Mouse (Mus musculus) mesoderm, embryonic 11.5 days (tissue): Measurements from ENCODE around the gene Apobec2.
A peak's percentile ranks its signal among the peaks of the same experiment; 100 is the strongest.

Experiments
- DNase-seq: peaks from one replicate; pipeline ENCODE4 v3.0.0-alpha.2; 2012; ENCODE audit warnings: low read depth, low spot score

The Apobec2 gene

DNA sequence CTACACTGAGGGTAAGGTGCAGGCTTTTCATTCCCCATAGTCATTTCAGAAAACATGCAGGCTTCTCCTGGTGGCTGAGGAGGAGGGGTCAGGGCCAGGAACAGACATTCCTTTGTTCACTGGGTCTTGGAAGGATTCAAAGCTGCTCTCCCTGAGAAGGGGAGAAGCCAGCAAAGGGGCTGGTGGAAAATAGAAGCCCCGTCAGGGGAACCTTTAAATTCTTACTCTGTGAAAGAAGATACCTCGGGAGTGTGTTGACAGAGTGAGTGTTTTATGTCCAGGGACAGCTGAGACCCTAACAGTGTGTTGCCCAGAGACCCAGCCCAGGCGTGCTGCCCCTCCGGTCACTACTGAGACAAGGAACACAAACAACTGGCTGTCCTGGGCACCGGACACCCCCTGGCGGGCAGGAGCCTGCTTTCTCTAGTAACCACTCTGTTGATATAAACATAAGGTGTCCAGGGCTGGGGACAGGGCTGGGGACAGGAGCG, 4.7 kb upstream of the Apobec2 start:
- DNase-seq, result peak; percentile 84

DNA sequence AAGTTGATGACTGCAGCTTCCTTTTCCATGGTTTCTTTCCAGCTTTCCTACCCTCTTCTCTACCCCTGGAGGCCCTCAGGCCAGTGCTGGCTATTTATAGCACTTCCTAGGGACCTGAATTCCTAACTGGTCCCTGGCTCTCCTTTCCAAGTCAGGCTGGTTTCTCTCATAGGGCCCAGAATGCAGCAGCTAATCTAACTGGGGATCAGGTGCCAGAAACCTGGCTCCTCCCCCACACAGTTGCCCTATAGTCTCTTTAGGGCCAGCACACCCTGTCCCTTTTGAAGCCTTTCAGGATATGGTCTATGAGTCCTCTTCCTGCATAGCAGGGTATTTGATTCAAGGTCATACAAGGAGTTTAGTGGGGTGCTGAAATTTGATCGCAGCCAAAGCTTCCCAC, 3.8 kb upstream of the Apobec2 start:
- no peak for DNase-seq

DNA sequence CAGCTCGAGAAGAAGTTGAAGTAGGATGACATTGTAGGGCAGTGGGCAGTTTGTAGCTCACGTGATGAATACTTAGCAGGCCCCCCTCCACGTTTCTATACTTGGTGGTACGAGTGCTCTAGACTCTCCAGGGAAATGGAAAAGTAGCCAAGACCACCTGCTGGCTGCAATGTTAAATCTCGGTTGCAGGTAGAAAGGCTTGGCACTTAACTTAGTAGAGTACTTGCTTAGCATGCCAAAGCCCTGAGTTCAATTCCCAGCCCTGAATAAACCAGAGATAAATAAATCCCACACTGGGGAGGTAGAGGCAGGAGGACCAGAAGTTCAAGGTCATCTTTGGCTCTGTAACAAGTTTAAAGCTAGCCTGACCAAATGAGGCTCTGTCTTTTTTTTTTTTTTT, 1.7 kb upstream of the Apobec2 start:
- no peak for DNase-seq

DNA sequence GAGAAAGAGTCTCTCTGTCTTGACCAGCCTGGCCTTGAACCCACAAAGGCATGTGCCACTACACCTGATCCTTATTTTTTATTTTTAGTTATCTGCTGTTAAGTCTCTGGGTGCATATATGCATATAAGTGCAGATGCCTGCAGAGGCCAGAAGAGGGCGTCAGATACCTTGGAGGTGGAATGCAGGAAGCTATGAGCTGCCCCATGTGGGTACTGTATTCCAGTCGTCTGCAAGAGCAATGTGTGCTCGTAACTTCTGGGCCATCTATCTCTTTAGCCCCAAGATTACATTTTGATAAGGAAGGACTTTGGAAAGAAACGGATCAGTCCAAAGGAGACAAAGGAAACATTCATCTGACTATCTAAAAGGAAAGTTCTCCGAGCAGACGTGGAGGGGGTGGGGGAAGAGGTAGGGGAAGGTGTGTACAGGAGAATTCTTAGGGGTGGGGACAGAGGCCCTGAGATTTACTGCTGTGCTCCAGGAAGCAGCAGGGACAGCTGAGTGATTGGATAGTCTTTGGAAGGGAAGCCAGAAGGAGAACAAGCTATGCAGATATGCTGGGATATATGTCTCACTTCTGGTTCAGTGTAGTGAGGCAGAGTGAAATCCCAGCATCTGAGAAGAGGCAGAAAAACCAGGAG, 1.1 kb upstream of the Apobec2 start:
- DNase-seq, result no peak

- no peak for DNase-seq
These were observed 401 bp upstream of the Apobec2 start for GRCm38 (mm10) chr17:48433006-48433655.

GRCm38 (mm10) chr17:48431054-48431453, 1.7 kb downstream of the Apobec2 start:
- DNase-seq, result no peak

- no peak for DNase-seq
These were observed 2.3 kb downstream of the Apobec2 start for GRCm38 (mm10) chr17:48430394-48430793.

DNA sequence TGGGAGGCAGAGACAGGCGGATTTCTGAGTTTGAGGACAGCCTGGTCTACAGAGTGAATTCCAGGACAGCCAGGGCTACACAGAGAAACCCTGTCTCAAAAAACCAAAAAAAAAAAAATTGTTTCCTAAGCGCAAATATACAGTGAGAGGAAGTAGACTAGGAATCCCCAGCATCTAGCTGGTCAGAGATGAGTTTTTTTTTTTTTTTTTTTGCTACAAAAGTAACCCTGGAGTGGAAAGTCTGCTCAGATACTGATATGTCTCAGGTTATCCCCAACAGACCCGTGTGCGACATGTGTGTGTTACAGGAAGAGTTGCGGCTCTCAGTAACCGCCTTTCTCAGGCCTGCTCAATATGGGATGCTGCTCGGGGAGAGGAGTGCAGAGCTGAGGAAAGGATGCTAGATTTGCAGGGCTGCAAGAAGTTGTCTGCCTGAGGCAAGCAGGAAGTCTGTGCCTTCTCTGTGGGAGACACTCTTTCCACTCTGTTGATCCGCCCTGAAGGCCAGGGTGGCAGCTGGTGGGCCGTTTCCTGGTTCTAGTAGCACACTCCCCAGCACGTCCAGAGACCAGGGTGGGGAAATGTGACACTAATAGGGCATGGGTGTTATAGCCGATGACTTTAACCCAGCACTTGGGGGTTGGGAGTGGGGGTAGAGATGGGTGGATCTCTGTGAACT, 4.7 kb downstream of the Apobec2 start:
- no peak for DNase-seq

DNA sequence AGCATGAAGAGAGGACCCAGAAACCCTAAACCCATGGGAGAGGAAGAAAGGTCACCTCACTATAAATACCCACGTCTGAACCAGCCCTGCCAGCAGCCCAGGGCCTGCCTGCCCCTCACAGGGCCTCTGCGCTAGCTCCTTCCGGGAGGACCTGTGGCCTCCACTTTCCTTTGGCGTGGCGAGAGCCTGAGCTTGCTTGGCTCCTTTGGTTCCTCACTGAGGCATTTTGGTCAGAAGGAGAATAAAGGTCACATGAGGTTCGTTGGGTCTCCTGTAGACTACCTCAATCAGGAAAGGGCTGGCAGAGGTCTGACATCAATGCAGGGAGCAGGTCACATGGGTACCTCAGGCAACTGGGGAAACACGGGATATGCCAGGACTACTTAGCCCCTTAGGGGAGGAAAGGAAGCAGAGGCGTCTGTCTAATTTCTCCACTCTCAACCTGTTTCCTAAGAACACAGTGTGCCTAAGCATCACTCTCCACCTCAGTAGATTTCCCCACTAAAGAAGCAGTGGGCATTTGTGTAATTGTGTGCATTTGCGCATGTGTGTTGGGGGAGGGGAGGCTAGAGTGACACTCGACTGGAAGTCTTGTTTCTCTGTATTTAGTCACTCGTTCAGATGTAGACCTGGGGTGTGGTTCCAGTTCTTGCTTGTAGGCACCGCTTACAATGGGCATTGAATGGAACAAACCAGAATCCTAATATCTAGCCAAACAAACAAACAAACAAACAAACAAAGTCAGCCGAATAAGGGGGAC, 5.6 kb downstream of the Apobec2 start:
- DNase-seq, result no peak

DNA sequence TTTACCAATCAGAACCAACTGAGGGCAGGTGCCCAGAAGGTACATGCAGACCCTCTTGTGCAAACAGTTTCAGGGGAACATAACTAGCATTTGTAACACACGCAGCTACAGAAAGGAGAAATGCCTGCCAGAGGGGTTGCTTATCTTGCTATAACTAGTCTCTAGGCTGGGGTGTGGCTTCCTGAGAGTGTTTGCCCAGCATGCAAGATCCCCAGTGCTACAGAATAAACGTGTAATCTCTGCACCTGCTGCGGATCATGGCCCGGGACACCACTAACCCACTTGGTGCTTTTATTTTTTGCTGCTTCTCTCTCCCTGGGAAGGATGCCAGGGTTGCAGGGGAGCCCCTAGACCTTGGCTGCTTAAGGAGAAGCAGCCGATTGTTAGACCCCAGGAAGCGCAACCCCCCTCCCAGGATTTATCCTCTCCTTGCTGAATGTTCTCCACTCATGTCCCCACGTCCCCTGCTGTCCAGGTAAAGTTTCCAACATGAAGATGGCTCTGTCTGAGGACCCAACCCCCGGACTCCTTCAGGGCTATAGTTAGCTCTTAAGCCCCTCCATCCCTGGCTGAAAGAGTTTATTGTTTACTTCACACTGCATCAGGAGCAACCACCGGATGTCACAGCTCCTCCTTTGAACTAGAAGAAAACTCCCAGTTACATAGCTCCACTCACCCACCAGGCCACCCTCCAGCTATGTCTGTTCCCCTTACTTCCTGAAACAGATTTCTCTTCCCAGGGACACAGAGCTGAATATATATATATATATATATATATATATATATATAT, 6.7 kb downstream of the Apobec2 start:
- DNase-seq, result no peak

- DNase-seq, result no peak
These were observed 8.5 kb downstream of the Apobec2 start for GRCm38 (mm10) chr17:48424237-48424636.

- DNase-seq, result no peak
These were observed 13.2 kb downstream of the Apobec2 start for GRCm38 (mm10) chr17:48419571-48419970.

- no peak for DNase-seq
These were observed 13.9 kb downstream of the Apobec2 start for GRCm38 (mm10) chr17:48418781-48419180.

GRCm38 (mm10) chr17:48418174-48418573, 14.6 kb downstream of the Apobec2 start:
- DNase-seq, result no peak

DNA sequence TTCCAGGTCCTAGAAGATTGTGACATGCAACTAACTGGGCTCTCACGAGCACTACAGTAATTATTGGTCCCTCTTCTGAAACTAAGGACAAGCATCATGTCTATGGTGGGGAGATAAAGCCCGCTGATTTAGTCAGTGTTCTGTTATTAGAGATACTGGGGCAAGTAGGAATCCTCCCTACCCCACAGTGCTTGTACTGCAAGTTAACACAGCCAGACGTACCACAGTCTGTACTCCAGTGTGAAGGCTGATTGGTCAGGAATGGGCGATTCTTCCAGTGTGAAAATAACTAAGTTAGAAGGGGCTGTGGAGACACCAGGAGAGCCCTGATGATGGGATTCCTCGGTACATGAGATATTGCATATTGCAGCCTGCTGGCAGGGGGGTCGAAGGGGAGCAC, 15.2 kb downstream of the Apobec2 start:
- no peak for DNase-seq

DNA sequence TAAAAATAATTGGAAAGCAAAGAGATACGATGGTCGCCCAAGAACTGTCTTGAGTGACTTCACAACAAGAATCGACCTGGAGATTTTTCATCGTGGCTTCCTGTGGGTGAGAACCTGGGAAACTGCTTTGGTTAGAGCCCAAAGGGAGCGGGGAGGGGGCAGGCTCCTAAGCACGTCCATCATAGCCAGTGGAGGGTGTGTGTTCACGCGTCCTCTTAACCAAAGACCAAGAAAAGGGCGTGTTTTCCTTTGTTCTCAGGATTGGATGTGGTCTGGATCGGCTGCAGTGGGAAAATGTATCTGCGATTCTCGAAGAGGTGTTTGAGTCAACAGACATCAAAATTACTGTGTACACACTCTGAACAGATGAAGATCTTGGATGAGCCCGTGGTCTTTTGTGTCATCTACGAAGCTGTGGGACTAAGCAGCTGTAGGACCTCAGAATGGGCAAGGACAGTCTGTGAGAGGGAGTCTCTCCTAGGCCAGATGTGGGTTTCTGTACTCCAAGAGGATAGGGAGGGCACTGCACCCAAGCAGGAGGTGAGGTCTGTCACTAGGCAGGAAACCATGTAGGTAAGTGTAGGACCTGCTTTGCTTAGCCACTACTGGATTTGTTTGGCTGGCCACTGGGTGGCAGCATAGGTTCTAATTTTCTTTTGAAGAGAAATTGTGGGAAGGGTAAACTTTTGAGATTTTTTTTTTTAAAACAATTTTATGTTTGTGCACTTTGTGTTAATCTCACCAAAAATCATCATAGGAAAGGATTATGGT, 16.1 kb downstream of the Apobec2 start:
- peak; percentile 67 for DNase-seq

DNA sequence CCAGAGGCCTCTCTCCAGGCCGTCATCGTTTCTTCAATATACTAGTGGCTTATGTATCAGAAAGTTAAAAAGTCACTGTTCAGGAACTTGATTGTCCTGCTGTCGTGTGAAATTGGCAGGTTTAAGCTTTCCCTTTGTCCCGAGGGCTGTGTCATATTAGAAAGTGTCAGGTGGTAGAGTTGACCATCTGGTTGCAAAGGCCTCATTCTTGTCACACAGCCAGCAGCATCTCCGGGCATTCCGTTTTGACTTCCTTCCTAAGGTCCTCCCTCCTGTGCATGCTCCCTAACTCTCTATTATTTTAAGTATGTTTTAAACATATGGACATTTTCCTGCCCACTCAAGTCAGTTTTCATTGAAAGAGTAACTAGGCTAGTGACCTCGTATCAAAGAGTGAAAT, 16.7 kb downstream of the Apobec2 start:
- no peak for DNase-seq

DNA sequence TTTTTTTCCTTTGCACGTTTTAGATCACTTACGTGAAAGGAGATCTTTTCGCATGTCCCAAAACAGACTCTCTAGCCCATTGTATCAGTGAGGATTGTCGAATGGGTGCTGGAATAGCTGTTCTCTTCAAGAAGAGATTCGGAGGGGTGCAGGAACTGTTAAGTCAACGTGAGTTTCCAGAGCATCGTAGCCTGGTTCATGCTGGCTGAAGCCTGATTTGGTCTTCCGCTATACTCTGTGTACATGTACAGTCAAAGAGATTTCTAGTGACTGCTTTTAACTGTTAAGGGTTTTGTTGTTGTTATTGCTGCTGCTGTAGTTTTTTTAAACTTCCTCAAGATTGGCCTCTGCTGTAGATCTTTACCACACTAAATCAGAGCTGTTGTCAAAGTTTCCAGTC, 21.5 kb downstream of the Apobec2 start:
- no peak for DNase-seq

DNA sequence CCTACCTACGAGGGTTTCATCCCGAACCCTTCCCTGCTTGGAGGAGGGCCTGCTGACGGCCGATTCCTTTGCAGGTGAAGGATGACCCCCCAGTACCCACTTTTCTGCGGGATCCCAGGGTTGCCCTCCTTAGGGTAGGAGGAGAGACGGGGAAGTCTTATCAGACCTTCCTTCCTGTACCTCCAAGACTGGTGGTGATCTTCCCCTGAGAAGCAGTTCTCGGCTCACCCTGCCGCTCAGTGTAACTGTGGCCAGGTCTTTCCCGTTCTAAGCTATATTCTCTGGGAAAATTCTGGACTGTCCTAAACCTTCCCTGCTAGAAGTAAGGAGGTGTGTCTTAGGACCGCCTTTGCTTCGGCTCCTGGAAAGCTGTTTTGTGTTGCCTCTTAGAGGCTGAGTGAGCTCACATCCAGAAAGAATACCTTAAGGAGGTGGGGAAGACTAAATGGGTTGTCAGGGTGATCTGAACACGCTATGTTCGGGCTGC, 22.4 kb downstream of the Apobec2 start:
- peak; percentile 50 for DNase-seq
